Mouse (Mus musculus): ENCODE measurements around the gene Tiprl. TPM values are rescaled to one million over a fixed set of nuclear protein-coding genes. Genes with fewer than 3 reads are reported as not detected.

The Tiprl gene
- total RNA-seq, 1 experiment from 2014 or later, result 44.5 TPM

GRCm38 (mm10) chr1:165186491-165186890 is 50.3 kb downstream of the Tiprl start:
- ATAC-seq (ENCODE audit: extremely low read depth, insufficient number of reproducible peaks, low FRiP score, poor library complexity, severe bottlenecking), result no peak

GRCm38 (mm10) chr1:165185116-165185515 is 51.7 kb downstream of the Tiprl start:
- ATAC-seq (ENCODE audit: extremely low read depth, insufficient number of reproducible peaks, low FRiP score, poor library complexity, severe bottlenecking), result no peak

- no peak for ATAC-seq (ENCODE audit: extremely low read depth, insufficient number of reproducible peaks, low FRiP score, poor library complexity, severe bottlenecking)
Measured at GRCm38 (mm10) chr1:165184178-165184577, 52.6 kb downstream of the Tiprl start.

GRCm38 (mm10) chr1:165183400-165183799 is 53.4 kb downstream of the Tiprl start:
- ATAC-seq (ENCODE audit: extremely low read depth, insufficient number of reproducible peaks, low FRiP score, poor library complexity, severe bottlenecking), result no peak

- no peak for ATAC-seq (ENCODE audit: extremely low read depth, insufficient number of reproducible peaks, low FRiP score, poor library complexity, severe bottlenecking)
Measured at GRCm38 (mm10) chr1:165179321-165179720, 57.5 kb downstream of the Tiprl start.

GRCm38 (mm10) chr1:165178075-165178474 is 58.7 kb downstream of the Tiprl start:
- ATAC-seq (ENCODE audit: extremely low read depth, insufficient number of reproducible peaks, low FRiP score, poor library complexity, severe bottlenecking), result no peak

- no peak for ATAC-seq (ENCODE audit: extremely low read depth, insufficient number of reproducible peaks, low FRiP score, poor library complexity, severe bottlenecking)
Measured at GRCm38 (mm10) chr1:165174059-165174616, 62.7 kb downstream of the Tiprl start.

GRCm38 (mm10) chr1:165171277-165171676 is 65.5 kb downstream of the Tiprl start:
- ATAC-seq (ENCODE audit: extremely low read depth, insufficient number of reproducible peaks, low FRiP score, poor library complexity, severe bottlenecking), result no peak

GRCm38 (mm10) chr1:165170157-165170556 is 66.6 kb downstream of the Tiprl start:
- no peak for ATAC-seq (ENCODE audit: extremely low read depth, insufficient number of reproducible peaks, low FRiP score, poor library complexity, severe bottlenecking)

- no peak for ATAC-seq (ENCODE audit: extremely low read depth, insufficient number of reproducible peaks, low FRiP score, poor library complexity, severe bottlenecking)
Measured at GRCm38 (mm10) chr1:165169462-165169861, 67.3 kb downstream of the Tiprl start.

GRCm38 (mm10) chr1:165164920-165165319 is 71.9 kb downstream of the Tiprl start:
- no peak for ATAC-seq (ENCODE audit: extremely low read depth, insufficient number of reproducible peaks, low FRiP score, poor library complexity, severe bottlenecking)

Other genes with a start within 250 kb of the Tiprl start
- not detected in 2 replicates for gene Tbx19, start 76.2 kb downstream of the Tiprl start, total RNA-seq (2017)
- 104 TPM in 2 replicates for gene Sft2d2, start 42.6 kb downstream of the Tiprl start, total RNA-seq (2017)
- not detected in 2 replicates for gene Gpr161, start 58.8 kb upstream of the Tiprl start, total RNA-seq (2017)
- 22.0 and 34.5 TPM in 2 replicates for gene Dcaf6, start 223.5 kb upstream of the Tiprl start, total RNA-seq (2017)
- 70.9 and 79.2 TPM in 2 replicates for gene Mpc2, start 223.6 kb upstream of the Tiprl start, total RNA-seq (2017)
- 0.23 TPM in 1 of 2 replicates, not detected in the other for gene Adcy10, start 248.2 kb upstream of the Tiprl start, total RNA-seq (2017)